Mouse (Mus musculus) kidney, embryonic 14.5 days (tissue): ENCODE data around the gene Notch4. TPM values are rescaled to one million over a fixed set of nuclear protein-coding genes. Genes with fewer than 3 reads are reported as not detected.

Source experiments
- ATAC-seq: fragments of 200-750 bp; cut with Nextera tagmentation; 2 replicates; pipeline ENCODE4 v1.8.0; 2017; ENCODE audit warnings: moderate number of reproducible peaks, mild to moderate bottlenecking, moderate TSS enrichment, moderate library complexity; ENCODE audit not compliant: low FRiP score, low TSS enrichment
- H3K27ac ChIP-seq: fragments of 300-500 bp; sonication (generic); 2 replicates; pipeline ENCODE4 v1.5.1; 2014; ENCODE audit warnings: low read depth, mild to moderate bottlenecking, low read length, moderate library complexity, mixed read lengths
- H3K27me3 ChIP-seq: fragments of 300-500 bp; sonication (generic); 2 replicates; pipeline ENCODE4 v1.6.1; 2014; ENCODE audit warnings: mild to moderate bottlenecking, low read length; ENCODE audit not compliant: control insufficient read depth, insufficient read depth
- H3K36me3 ChIP-seq: fragments of 300-500 bp; sonication (generic); 2 replicates; pipeline ENCODE4 v1.6.1; 2014; ENCODE audit warnings: low read length, mixed read lengths; ENCODE audit not compliant: control insufficient read depth, insufficient read depth
- H3K4me1 ChIP-seq: fragments of 300-500 bp; sonication (generic); 2 replicates; pipeline ENCODE4 v1.6.1; 2014; ENCODE audit warnings: low read length, mixed read lengths; ENCODE audit not compliant: control insufficient read depth, insufficient read depth
- H3K4me2 ChIP-seq: fragments of 300-500 bp; sonication (generic); replicated peaks from 2 replicates; pipeline ENCODE4 v1.6.1; 2014; ENCODE audit warnings: low read depth, mild to moderate bottlenecking, low read length
- H3K4me3 ChIP-seq: fragments of 300-500 bp; sonication (generic); 2 replicates; pipeline ENCODE4 v1.5.1; 2014; ENCODE audit warnings: mild to moderate bottlenecking, low read length
- H3K9ac ChIP-seq: fragments of 300-500 bp; sonication (generic); 2 replicates; pipeline ENCODE4 v1.6.1; 2014; ENCODE audit warnings: low read depth, mild to moderate bottlenecking, low read length, moderate library complexity
- H3K9me3 ChIP-seq: fragments of 300-500 bp; sonication (generic); 2 replicates; pipeline ENCODE4 v1.6.1; 2016; ENCODE audit warnings: low read length; ENCODE audit not compliant: control insufficient read depth
- WGBS: fragments of 180-500 bp; shearing (Covaris S2); extraction: QIAGEN DNeasy Blood & Tissue Kit; methylation state at CpG from one replicate; pipeline ENCODE4 v1.1.7; 2014; 5-methylcytosine and 5-hydroxymethylcytosine counted together
- polyA plus RNA-seq: library from polyadenylated mRNA; unstranded; fragments of >200 nt; fragmentation: Nextera tagmentation; extraction: Ambion mirVana; gene quantifications from 2 replicates; pipeline ENCODE4 v1.2.1, GENCODE M21; 2014

Notch4 gene
- polyA plus RNA-seq, 1 experiment from 2014 or later: 11.2 TPM

DNA sequence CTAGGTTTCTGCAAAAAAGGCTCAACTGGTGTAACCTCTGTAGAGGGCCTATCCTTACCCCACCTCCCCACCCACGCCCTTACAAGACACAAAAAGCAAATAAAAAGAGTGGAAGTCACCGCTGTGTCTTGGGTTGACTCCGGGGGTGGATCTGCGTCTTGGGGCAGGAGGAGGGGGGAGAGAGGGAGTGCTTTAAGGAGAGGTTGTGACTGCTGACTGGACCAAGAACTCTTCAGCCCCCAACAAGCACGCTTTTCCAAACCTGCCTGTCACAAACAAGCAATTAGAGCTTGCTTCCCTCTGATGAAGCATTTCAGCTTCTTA is 64.5 kb downstream of the Notch4 start:
- Histone ChIP-seq H3K4me1 (peaks cover 44% of the 10 kb centered on the region), H3K4me2 (peak overlapping the region; percentile 89), H3K4me3 (peak overlapping the region; percentile 61), H3K36me3 (peaks cover 5% of the 10 kb centered on the region; the same call in 1 of the 2 replicates), H3K9me3 (no peaks in the 10 kb centered on the region), H3K27me3 (peaks cover 22% of the 10 kb centered on the region), H3K27ac (peak overlapping the region; percentile 96; the same call in 1 of the 2 replicates), H3K9ac (peak overlapping the region; percentile 75; the same call in 1 of the 2 replicates)
- no peak for ATAC-seq
- WGBS: 22% methylated on average over 5 of the region's 5 CpGs

DNA sequence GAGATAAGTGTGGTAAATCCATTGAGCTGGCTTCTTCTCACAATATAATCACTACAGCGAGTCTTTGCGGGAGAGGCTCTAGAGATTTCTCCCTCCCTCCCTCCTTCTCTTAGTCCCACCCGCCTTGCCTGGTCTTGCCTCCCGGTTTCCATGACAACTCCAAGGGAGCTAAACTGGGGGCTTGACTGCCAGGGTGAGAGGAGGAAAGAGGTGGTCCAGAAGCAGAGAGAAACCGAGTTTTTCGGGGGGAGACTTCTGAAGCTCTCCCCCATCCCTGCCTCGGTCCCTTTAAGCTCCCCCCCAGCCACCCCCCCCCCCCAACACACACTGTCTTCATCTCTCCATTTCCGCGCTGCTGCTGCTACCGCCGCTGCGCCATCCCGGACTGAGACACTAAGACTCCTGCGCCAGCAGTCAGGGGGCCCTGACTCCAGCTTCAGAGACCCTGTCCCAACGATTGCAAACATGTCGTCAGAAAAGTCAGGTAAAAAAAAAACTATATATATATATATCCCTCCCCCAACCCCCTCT is 65.2 kb downstream of the Notch4 start, which contains the start of gene Prrt1:
Gene Prrt1 (plus strand): TSS at position 313 of the 531 bp plus-strand sequence.
- ATAC-seq: no peak
- Histone ChIP-seq H3K27me3 (peaks cover 22% of the 10 kb centered on the region), H3K4me3 (peak within 1 kb of the TSS; percentile 61), H3K9me3 (no peaks in the 10 kb centered on the region), H3K4me1 (peaks cover 44% of the 10 kb centered on the region), H3K4me2 (peak within 1 kb of the TSS; percentile 89), H3K9ac (peak within 1 kb of the TSS; percentile 75), H3K36me3 (peaks cover 5% of the 10 kb centered on the region; the same call in 1 of the 2 replicates), H3K27ac (peak within 1 kb of the TSS; percentile 96; the same call in 1 of the 2 replicates)
- 2% methylated on average over 16 of the region's 16 CpGs for WGBS

DNA sequence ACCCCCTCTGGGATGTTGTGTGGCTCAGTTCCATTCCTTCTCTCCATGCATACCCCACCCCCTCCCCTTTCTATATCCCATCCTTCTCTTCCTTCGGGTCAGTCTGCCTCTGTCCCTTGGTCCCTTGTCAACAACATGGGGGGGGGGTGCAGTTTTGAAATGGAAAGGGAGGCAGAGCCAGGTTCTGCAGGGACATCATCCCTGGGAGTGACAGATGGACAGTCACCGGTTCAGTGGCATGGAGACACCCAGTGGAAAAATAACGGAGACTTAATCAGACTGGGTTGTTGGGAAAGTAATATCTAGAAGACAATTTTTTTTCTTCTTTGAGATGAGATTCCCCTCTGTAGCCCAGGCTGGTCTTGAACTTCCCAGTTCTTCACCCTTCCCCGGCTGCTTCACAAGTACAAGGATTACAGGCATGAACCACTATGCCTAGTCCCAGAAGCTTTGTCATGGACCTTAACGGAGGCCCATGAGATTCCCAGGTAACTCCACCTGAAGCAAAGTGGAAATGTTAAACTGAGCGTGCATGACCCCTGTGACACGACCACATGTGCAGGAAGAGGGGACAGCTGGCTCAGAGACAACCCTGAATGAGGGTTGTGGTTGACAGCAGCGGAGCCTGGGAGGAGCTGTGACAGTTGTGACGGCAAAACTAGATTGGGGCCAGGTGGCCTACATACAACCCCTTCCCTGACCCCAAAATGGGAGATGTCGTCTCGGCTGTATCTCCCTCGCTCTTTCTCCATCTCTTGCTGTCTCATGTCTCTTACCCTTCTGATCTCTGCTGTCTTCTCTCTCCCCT is 65.9 kb downstream of the Notch4 start:
- peaks cover 5% of the 10 kb centered on the region; the same call in 1 of the 2 replicates for H3K36me3 ChIP-seq
- ATAC-seq: no peak
- peaks cover 22% of the 10 kb centered on the region for H3K27me3 ChIP-seq
- peaks cover 44% of the 10 kb centered on the region for H3K4me1 ChIP-seq
- 12% methylated on average over 12 of the region's 12 CpGs for WGBS
- H3K4me2 ChIP-seq: peak overlapping the region; percentile 89; the same call in 1 of the 2 replicates
- no peak overlapping the region for H3K27ac ChIP-seq
- H3K9me3 ChIP-seq: no peaks in the 10 kb centered on the region
- no peak overlapping the region; the same call in 1 of the 2 replicates for H3K4me3 ChIP-seq
- no peak overlapping the region for H3K9ac ChIP-seq

DNA sequence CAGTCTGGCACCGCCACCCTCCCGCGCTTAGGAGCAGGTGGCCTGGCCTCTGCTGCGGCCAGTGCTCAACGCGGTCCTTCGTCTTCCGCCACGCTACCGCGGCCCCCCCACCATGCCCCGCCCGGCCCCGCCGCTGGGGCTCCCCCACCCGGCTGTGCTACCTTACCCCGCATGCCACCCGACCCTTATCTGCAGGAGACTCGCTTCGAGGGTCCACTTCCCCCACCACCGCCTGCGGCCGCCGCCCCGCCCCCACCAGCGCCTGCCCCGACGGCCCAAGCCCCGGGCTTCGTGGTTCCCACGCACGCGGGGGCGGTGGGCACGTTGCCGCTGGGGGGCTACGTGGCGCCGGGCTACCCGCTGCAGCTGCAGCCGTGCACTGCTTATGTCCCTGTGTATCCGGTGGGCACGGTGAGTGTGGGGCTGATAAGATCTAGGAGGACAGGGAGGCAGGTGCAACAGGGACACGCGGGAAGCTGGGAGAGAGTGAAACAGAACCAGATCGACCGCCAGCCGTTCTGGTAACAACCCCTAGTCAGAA is 66.8 kb downstream of the Notch4 start:
- 3% methylated on average over 37 of the region's 48 CpGs for WGBS
- H3K4me3 ChIP-seq: peak overlapping the region; percentile 25
- peaks cover 22% of the 10 kb centered on the region for H3K27me3 ChIP-seq

DNA sequence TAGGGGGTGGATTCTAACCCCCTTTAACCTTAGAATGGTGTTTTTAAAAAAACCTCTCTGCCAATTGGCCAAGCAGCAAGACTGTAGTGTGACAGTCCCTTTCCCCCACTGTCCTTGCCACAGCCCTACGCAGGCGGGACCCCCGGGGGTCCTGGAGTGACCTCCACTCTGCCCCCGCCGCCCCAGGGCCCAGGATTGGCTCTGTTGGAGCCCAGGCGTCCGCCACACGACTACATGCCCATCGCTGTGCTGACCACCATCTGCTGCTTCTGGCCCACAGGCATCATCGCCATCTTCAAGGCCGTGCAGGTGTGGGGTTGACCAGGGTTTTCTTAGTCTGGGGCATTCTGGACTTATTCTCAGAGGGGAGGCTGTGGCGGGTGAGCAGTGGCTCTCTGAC is 67.6 kb downstream of the Notch4 start:
- no peak overlapping the region for H3K27ac ChIP-seq
- no peaks in the 10 kb centered on the region for H3K36me3 ChIP-seq
- no peak for ATAC-seq
- H3K9ac ChIP-seq: peak overlapping the region; percentile 42; the same call in 1 of the 2 replicates
- no peaks in the 10 kb centered on the region for H3K9me3 ChIP-seq
- H3K27me3 ChIP-seq: peaks cover 22% of the 10 kb centered on the region
- H3K4me3 ChIP-seq: peak overlapping the region; percentile 36
- 8% methylated on average over 12 of the region's 12 CpGs for WGBS
- H3K4me2 ChIP-seq: peak overlapping the region; percentile 56
- peaks cover 37% of the 10 kb centered on the region for H3K4me1 ChIP-seq

More for the DNA sequence above, 66.8 kb downstream of the Notch4 start:
- no peak for ATAC-seq
- Histone ChIP-seq H3K36me3 (no peaks in the 10 kb centered on the region), H3K4me1 (peaks cover 44% of the 10 kb centered on the region), H3K9ac (peak overlapping the region; percentile 40; the same call in 1 of the 2 replicates), H3K4me2 (peak overlapping the region; percentile 40), H3K27ac (no peak overlapping the region), H3K9me3 (no peaks in the 10 kb centered on the region)

DNA sequence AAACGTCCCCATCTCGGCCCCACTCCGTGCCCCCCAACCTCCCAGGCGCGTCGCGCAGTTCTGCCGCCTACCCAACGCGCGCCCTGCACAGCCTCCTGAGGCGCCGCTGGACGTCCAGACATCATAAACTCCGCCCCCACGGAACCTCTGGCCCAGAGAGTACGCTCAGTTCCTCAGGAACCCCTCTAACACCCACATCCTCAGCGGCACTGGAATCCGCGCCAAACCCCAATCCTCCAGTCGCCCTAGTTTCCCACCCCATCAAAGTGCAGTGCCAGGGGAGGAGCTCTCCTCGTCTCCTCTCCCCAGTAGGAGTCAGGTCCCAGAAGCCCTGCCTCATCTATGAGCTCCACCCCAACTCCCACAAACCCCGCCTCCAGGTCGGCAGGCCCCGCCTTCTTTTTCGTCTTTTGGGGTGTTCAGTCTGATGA is 68.2 kb downstream of the Notch4 start:
- H3K4me2 ChIP-seq: peak overlapping the region; percentile 56
- H3K9me3 ChIP-seq: no peaks in the 10 kb centered on the region
- H3K4me1 ChIP-seq: peaks cover 37% of the 10 kb centered on the region
- no peaks in the 10 kb centered on the region for H3K36me3 ChIP-seq
- peak overlapping the region; percentile 42; the same call in 1 of the 2 replicates for H3K9ac ChIP-seq
- 2% methylated on average over 26 of the region's 26 CpGs for WGBS
- H3K27me3 ChIP-seq: peaks cover 22% of the 10 kb centered on the region
- no peak overlapping the region for H3K27ac ChIP-seq
- peak; percentile 54 for ATAC-seq
- H3K4me3 ChIP-seq: peak overlapping the region; percentile 36

DNA sequence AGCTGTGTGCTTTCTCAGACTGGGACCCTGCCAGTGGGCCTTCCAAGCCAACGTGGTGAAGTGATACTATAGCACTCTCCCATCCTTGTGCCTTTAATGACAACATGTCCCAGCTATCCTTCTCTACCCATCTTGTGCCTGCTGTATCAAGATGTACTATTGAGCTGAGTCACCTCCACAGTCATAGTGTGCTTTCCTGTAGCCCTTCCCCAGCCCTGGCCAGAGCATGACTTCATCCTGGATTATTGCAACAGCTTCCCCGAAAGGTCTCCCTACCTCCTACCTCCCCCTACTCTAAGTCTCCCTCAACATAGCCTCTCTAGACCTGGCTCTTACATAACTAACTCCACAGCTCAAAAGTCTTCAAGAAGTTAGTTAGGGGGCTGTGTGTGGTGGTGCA is 71.6 kb downstream of the Notch4 start:
- Histone ChIP-seq H3K4me3 (no peak overlapping the region), H3K9me3 (no peaks in the 10 kb centered on the region), H3K36me3 (no peaks in the 10 kb centered on the region), H3K27ac (no peak overlapping the region), H3K4me1 (peaks cover 21% of the 10 kb centered on the region), H3K4me2 (no peak overlapping the region), H3K27me3 (peaks cover 11% of the 10 kb centered on the region), H3K9ac (no peak overlapping the region)
- 76% methylated on average over 2 of the region's 2 CpGs for WGBS
- ATAC-seq: no peak

DNA sequence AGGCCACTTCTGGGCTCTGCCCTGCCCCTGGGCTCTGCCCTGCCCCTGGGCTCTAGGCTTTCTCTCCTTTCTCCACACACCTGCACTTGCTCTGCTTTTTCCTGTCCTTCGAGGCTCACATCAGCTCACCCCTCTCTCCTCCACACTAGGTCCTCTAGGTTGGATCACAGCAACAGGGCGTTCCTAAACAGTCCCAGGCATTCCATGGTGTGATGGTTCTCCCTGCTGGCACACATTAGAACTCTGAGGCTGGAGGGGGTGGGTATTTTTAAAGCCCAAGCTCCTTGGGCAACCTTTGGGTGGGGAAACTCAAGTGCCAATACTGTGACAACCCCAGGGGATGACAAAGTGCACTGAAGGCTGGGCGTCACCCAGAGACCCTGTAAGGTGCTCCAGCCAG is 73.4 kb downstream of the Notch4 start:
- no peak overlapping the region for H3K9ac ChIP-seq
- H3K9me3 ChIP-seq: no peaks in the 10 kb centered on the region
- H3K4me2 ChIP-seq: no peak overlapping the region
- H3K36me3 ChIP-seq: no peaks in the 10 kb centered on the region
- H3K27ac ChIP-seq: no peak overlapping the region
- no peak overlapping the region for H3K4me3 ChIP-seq
- peaks cover 15% of the 10 kb centered on the region; the same call in 1 of the 2 replicates for H3K4me1 ChIP-seq
- no peak for ATAC-seq
- no peaks in the 10 kb centered on the region for H3K27me3 ChIP-seq
- 67% methylated on average over 3 of the region's 3 CpGs for WGBS
